Mouse (Mus musculus) testis, adult 2 months (tissue): ENCODE data around the gene S100a6.

Experiments
- CTCF ChIP-seq: fragments of 200-500 bp; IDR thresholded peaks from 2 replicates; pipeline ENCODE4 v1.5.1; 2012; ENCODE audit warnings: low read depth, mild to moderate bottlenecking, inconsistent platforms, low read length, moderate library complexity; ENCODE audit not compliant: control insufficient read depth, insufficient read depth, insufficient replicate concordance
- POLR2A ChIP-seq: fragments of 200-500 bp; IDR thresholded peaks from 2 replicates; pipeline ENCODE4 v1.6.1; 2012; ENCODE audit warnings: low read depth, mild to moderate bottlenecking, inconsistent platforms, low read length, moderate library complexity; ENCODE audit not compliant: control insufficient read depth

GRCm38 (mm10) chr3:90617586-90617985 lies 4.9 kb downstream of the S100a6 start:
- TF ChIP-seq CTCF (no peak), POLR2A (no peak)
